Mouse (Mus musculus) layer of hippocampus, adult 2 months (tissue): ENCODE measurements around the gene Col27a1. TPM values are rescaled to one million over a fixed set of nuclear protein-coding genes. Genes with fewer than 3 reads are reported as not detected.

Source experiments
- DNase-seq, 2 experiments: peaks; one replicate each; pipeline ENCODE4 v3.0.0; 2022; ENCODE audit warnings: low spot score in 2 of 2
- H3K27ac ChIP-seq: fragments of 200-600 bp; 2 replicates; pipeline ENCODE4 v1.8.1; 2022
- H3K4me3 ChIP-seq: fragments of 200-600 bp; 2 replicates; pipeline ENCODE4 v1.8.1; 2022; ENCODE audit warnings: mild to moderate bottlenecking
- CTCF ChIP-seq: fragments of 200-600 bp; conservative IDR thresholded peaks from 2 replicates; pipeline ENCODE4 v1.8.1; 2022; ENCODE audit warnings: antibody characterized with exemption, mild to moderate bottlenecking, moderate library complexity
- total RNA-seq, 2 experiments: library from RNA; stranded (reverse); gene quantifications; 2 replicates each; pipeline ENCODE4 v1.2.3; 2021

The Col27a1 gene
- total RNA-seq, 2 experiments from 2014 or later: 4.1 to 5.1 TPM

- Histone ChIP-seq H3K27ac (no peak overlapping the region), H3K4me3 (no peak overlapping the region)
- no peak for DNase-seq
- no peak for TF ChIP-seq CTCF
Observed at GRCm38 (mm10) chr4:63278821-63279220, 65.0 kb downstream of the Col27a1 start.

- DNase-seq: no peak
- Histone ChIP-seq H3K4me3 (no peak overlapping the region), H3K27ac (no peak overlapping the region)
- TF ChIP-seq CTCF: no peak
Observed at GRCm38 (mm10) chr4:63281694-63282093, 67.9 kb downstream of the Col27a1 start.

GRCm38 (mm10) chr4:63283319-63283718 is 69.5 kb downstream of the Col27a1 start:
- Histone ChIP-seq H3K27ac (no peak overlapping the region), H3K4me3 (no peak overlapping the region)
- no peak for TF ChIP-seq CTCF
- no peak for DNase-seq

GRCm38 (mm10) chr4:63286034-63286433 is 72.2 kb downstream of the Col27a1 start:
- DNase-seq: no peak
- Histone ChIP-seq H3K27ac (no peak overlapping the region), H3K4me3 (no peak overlapping the region)
- TF ChIP-seq CTCF: peak; percentile 57

DNA sequence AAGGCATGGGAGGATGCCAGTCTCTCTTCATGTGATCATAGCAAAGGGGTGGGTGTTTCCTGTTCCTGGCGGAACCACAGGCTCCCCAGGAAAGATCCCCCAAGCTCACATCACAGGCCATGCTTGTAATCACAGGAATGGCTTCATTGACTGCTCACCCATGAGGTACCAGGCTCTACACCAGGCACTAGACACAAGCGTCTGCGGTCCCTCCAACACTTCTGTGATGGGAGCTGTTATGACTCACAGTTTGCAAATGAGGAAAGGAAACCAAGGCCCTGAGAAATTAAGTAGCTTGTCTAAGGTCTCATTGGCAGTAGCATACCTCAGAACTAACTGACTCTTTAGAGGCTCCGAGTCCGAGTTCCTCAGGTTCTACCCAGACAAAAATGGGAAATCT is 74.7 kb downstream of the Col27a1 start:
- H3K4me3 ChIP-seq: no peak overlapping the region
- no peak for DNase-seq
- no peak overlapping the region for H3K27ac ChIP-seq
- no peak for TF ChIP-seq CTCF

DNA sequence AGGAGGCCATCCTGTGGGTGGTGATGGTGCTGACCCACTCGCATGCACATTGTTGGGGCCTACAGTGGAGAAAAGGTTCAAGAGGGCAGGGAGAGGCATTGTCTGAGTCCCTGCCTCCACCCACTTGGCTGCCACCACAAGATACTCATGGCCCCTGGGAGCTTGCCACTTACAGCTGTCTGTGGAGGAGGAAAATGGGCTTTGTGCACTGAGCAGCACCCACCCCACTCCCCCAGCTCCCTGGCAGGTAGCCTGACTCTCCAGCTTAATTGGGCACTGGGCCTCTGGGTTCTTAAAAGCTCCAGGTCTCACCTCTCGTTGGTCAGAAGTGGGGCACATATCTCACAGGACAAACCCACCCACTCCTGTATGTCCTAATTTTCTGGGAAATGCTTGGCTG is 76.3 kb downstream of the Col27a1 start:
- Histone ChIP-seq H3K4me3 (no peak overlapping the region), H3K27ac (no peak overlapping the region)
- TF ChIP-seq CTCF: no peak
- DNase-seq: peak; percentile 23 to 49

GRCm38 (mm10) chr4:63291075-63291474 is 77.3 kb downstream of the Col27a1 start:
- DNase-seq: peak; percentile 93 to 94
- H3K4me3 ChIP-seq: no peak overlapping the region
- H3K27ac ChIP-seq: no peak overlapping the region
- TF ChIP-seq CTCF: no peak

- TF ChIP-seq CTCF: no peak
- no peak for DNase-seq
- Histone ChIP-seq H3K4me3 (no peak overlapping the region), H3K27ac (no peak overlapping the region)
Observed at GRCm38 (mm10) chr4:63291658-63292057, 77.9 kb downstream of the Col27a1 start.

DNA sequence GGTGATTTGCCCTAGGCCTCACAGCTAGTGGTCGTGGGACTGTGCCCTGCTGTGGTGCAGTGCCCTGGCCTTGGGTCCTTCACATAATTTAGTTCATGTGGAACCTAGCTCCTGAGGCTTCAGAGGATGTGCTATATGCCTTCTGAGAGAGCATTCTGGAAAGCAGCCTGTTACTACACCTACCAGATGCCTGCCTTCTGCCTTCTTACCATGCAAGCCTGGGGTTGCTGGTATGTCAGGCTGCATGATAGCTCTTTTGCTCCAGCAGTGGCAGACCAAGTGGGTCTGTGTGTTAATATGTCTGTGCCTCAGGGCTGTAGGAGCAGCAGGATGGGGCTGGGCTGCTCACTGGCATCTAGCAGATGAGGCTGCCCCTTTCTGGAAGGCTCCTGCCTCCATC is 81.8 kb downstream of the Col27a1 start:
- DNase-seq: peak in 1 of 2 experiments; percentile 43
- Histone ChIP-seq H3K4me3 (no peak overlapping the region), H3K27ac (no peak overlapping the region)
- no peak for TF ChIP-seq CTCF

- DNase-seq: no peak
- H3K27ac ChIP-seq: no peak overlapping the region
- no peak for TF ChIP-seq CTCF
- H3K4me3 ChIP-seq: no peak overlapping the region
Observed at GRCm38 (mm10) chr4:63296263-63296662, 82.5 kb downstream of the Col27a1 start.

- Histone ChIP-seq H3K27ac (no peak overlapping the region), H3K4me3 (no peak overlapping the region)
- no peak for DNase-seq
- no peak for TF ChIP-seq CTCF
Observed at GRCm38 (mm10) chr4:63296876-63297275, 83.1 kb downstream of the Col27a1 start.

GRCm38 (mm10) chr4:63298191-63298590 is 84.4 kb downstream of the Col27a1 start:
- no peak for DNase-seq
- no peak overlapping the region for H3K27ac ChIP-seq
- no peak for TF ChIP-seq CTCF
- no peak overlapping the region for H3K4me3 ChIP-seq

GRCm38 (mm10) chr4:63302641-63303040 is 88.8 kb downstream of the Col27a1 start:
- DNase-seq: no peak
- no peak overlapping the region for H3K27ac ChIP-seq
- TF ChIP-seq CTCF: no peak

DNA sequence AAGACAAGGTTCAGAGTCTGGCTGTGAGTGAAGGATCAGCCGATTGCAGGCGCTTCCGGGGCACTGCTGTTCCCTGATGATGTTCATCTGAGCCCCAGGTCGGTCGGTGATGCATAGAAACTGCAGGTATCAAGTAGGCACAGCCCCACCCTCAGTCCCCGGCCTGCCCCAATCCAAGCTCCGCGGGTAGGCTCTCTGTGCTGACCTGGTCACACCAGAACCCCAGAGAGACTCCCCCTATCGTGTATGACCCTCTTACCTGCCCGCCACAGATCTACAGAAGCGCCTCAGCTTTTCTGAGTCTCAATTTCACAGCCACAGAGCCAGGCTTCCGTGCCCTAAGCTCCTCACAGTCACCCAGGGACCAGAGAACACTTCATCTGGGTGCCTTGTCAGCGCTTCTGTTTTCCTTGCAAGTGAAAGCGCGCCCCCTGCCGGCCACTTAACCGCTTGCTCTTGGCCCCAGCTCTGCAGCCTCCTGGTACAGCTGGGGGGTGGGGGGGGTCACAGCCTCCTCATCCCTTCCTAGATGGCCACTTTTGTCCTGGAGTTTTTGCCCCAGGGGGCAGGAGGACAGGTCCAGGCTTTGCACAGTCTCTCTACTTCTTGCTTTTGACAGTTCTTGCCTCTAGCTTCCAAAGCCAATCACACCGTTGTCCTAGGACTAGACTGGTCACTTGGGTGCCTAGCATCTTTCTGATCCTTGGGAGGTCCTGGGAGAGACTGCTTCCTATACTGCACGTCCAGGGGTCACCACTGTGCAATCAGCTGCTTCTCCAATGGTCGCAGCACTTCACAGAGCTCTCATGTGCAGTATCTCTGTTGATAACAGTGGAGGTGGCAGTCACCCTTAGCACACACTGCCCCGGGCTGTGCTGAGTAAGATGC is 93.6 kb downstream of the Col27a1 start:
- H3K4me3 ChIP-seq: no peak overlapping the region
- peak; percentile 85 to 93 for DNase-seq
- no peak overlapping the region for H3K27ac ChIP-seq
- peak; percentile 81 for TF ChIP-seq CTCF

More at GRCm38 (mm10) chr4:63302641-63303040, 88.8 kb downstream of the Col27a1 start:
- H3K4me3 ChIP-seq: no peak overlapping the region

DNA sequence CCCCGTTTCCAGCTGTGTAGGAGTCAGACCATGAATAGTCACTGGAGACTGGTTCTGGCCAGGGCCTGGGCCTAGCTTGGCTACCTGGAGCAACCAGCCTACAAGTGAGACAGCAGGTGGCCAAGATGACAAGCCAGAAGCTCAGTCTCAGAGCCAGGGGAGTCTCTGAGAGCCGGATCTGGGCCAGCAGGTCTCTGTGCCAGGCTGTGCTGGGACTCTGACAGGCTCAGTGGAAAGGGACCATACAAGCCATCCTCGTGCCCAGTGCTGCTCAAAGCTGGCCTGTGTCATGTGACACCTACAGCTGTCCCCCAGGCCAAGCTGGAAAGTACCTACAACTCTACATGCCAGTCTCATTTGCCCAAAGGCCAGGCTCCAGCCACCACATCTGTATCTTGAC is 94.5 kb downstream of the Col27a1 start:
- Histone ChIP-seq H3K4me3 (no peak overlapping the region), H3K27ac (no peak overlapping the region)
- TF ChIP-seq CTCF: no peak
- no peak for DNase-seq
